Mouse (Mus musculus): ENCODE measurements around the gene Ppp1r3e. TPM values are rescaled to one million over a fixed set of nuclear protein-coding genes. Genes with fewer than 3 reads are reported as not detected.

Gene Ppp1r3e
- polyA plus RNA-seq, 1 experiment from 2014 or later, result 1.5 TPM

- H3K9ac ChIP-seq (ENCODE audit: low read length), result no peak overlapping the region
- WGBS, result 78% methylated on average over 1 of the region's 1 CpGs
- no peak overlapping the region for H3K4me2 ChIP-seq (ENCODE audit: low read depth, low read length)
- H3K36me3 ChIP-seq (ENCODE audit: control insufficient read depth, insufficient read depth, low read length), result no peaks in the 10 kb centered on the region
- H3K9me3 ChIP-seq (ENCODE audit: control insufficient read depth, low read length), result no peaks in the 10 kb centered on the region
- H3K4me3 ChIP-seq (ENCODE audit: low read length), result no peak overlapping the region
- no peak overlapping the region for H3K27ac ChIP-seq (ENCODE audit: low read length)
- no peaks in the 10 kb centered on the region for H3K27me3 ChIP-seq (ENCODE audit: control insufficient read depth, insufficient read depth, low read depth, low read length)
- ATAC-seq (ENCODE audit: low read depth), result no peak
- no peaks in the 10 kb centered on the region for H3K4me1 ChIP-seq (replicated peaks; ENCODE audit: control insufficient read depth, insufficient read depth, low read length)
Measured at GRCm38 (mm10) chr14:54823716-54824115, 53.6 kb downstream of the Ppp1r3e start.

Other genes with a start within 250 kb of the Ppp1r3e start
- gene Gm17606, start 236.6 kb downstream of the Ppp1r3e start, polyA plus RNA-seq (2015; fragmentation: Nextera tagmentation; extraction: Ambion mirVana), result not detected in 2 replicates
- gene Cdh24, start 236.2 kb downstream of the Ppp1r3e start, polyA plus RNA-seq (2015; fragmentation: Nextera tagmentation; extraction: Ambion mirVana), result 2.1 and 2.8 TPM in 2 replicates
- gene 1700123O20Rik, start 191.3 kb downstream of the Ppp1r3e start, polyA plus RNA-seq (2015; fragmentation: Nextera tagmentation; extraction: Ambion mirVana), result 73.4 and 78.9 TPM in 2 replicates
- 106 and 116 TPM in 2 replicates for gene Acin1, start 190.6 kb downstream of the Ppp1r3e start, polyA plus RNA-seq (2015; fragmentation: Nextera tagmentation; extraction: Ambion mirVana)
- gene Gm29776, start 178.7 kb downstream of the Ppp1r3e start, polyA plus RNA-seq (2015; fragmentation: Nextera tagmentation; extraction: Ambion mirVana), result 0.11 and 0.19 TPM in 2 replicates
- gene Cebpe, start 165.4 kb downstream of the Ppp1r3e start, polyA plus RNA-seq (2015; fragmentation: Nextera tagmentation; extraction: Ambion mirVana), result 0.28 TPM in 1 of 2 replicates, not detected in the other
- 1.9 and 2.0 TPM in 2 replicates for gene Slc7a8, start 95.6 kb downstream of the Ppp1r3e start, polyA plus RNA-seq (2015; fragmentation: Nextera tagmentation; extraction: Ambion mirVana)
- gene Rnf212b, start 63.4 kb downstream of the Ppp1r3e start, polyA plus RNA-seq (2015; fragmentation: Nextera tagmentation; extraction: Ambion mirVana), result not detected in 2 replicates
- gene Homez, start 6.6 kb downstream of the Ppp1r3e start, polyA plus RNA-seq (2015; fragmentation: Nextera tagmentation; extraction: Ambion mirVana), result 10.2 and 13.2 TPM in 2 replicates
- gene Bcl2l2, start 5.8 kb upstream of the Ppp1r3e start, polyA plus RNA-seq (2015; fragmentation: Nextera tagmentation; extraction: Ambion mirVana), result 3.4 and 4.2 TPM in 2 replicates
- gene Gm20521, start 5.9 kb upstream of the Ppp1r3e start, polyA plus RNA-seq (2015; fragmentation: Nextera tagmentation; extraction: Ambion mirVana), result not detected in 2 replicates
- gene Pabpn1, start 14.9 kb upstream of the Ppp1r3e start, polyA plus RNA-seq (2015; fragmentation: Nextera tagmentation; extraction: Ambion mirVana), result 89.1 and 92.8 TPM in 2 replicates
- gene Slc22a17, start 35.6 kb upstream of the Ppp1r3e start, polyA plus RNA-seq (2015; fragmentation: Nextera tagmentation; extraction: Ambion mirVana), result 27.2 and 28.3 TPM in 2 replicates
- 24.6 and 26.0 TPM in 2 replicates for gene Efs, start 48.6 kb upstream of the Ppp1r3e start, polyA plus RNA-seq (2015; fragmentation: Nextera tagmentation; extraction: Ambion mirVana)
- not detected in 2 replicates for gene Il25, start 55.1 kb upstream of the Ppp1r3e start, polyA plus RNA-seq (2015; fragmentation: Nextera tagmentation; extraction: Ambion mirVana)
- 1.2 and 1.7 TPM in 2 replicates for gene Cmtm5, start 58.7 kb upstream of the Ppp1r3e start, polyA plus RNA-seq (2015; fragmentation: Nextera tagmentation; extraction: Ambion mirVana)
- gene Myh6, start 89.4 kb upstream of the Ppp1r3e start, polyA plus RNA-seq (2015; fragmentation: Nextera tagmentation; extraction: Ambion mirVana), result 111 and 179 TPM in 2 replicates
- gene Gm17428, start 99.4 kb upstream of the Ppp1r3e start, polyA plus RNA-seq (2015; fragmentation: Nextera tagmentation; extraction: Ambion mirVana), result not detected in 2 replicates
- 37.3 and 42.7 TPM in 2 replicates for gene Myh7, start 117.1 kb upstream of the Ppp1r3e start, polyA plus RNA-seq (2015; fragmentation: Nextera tagmentation; extraction: Ambion mirVana)
- gene Ngdn, start 137.9 kb upstream of the Ppp1r3e start, polyA plus RNA-seq (2015; fragmentation: Nextera tagmentation; extraction: Ambion mirVana), result 75.9 and 76.9 TPM in 2 replicates
- 3.8 and 4.3 TPM in 2 replicates for gene Zfhx2, start 214.8 kb upstream of the Ppp1r3e start, polyA plus RNA-seq (2015; fragmentation: Nextera tagmentation; extraction: Ambion mirVana)
- 21.0 and 21.1 TPM in 2 replicates for gene Thtpa, start 217.2 kb upstream of the Ppp1r3e start, polyA plus RNA-seq (2015; fragmentation: Nextera tagmentation; extraction: Ambion mirVana)
- gene Ap1g2, start 229.0 kb upstream of the Ppp1r3e start, polyA plus RNA-seq (2015; fragmentation: Nextera tagmentation; extraction: Ambion mirVana), result 19.7 and 23.2 TPM in 2 replicates
- gene Jph4, start 239.4 kb upstream of the Ppp1r3e start, polyA plus RNA-seq (2015; fragmentation: Nextera tagmentation; extraction: Ambion mirVana), result 0.18 and 0.40 TPM in 2 replicates

Measured in lung, embryonic 16.5 days (tissue).